Mouse (Mus musculus): ENCODE data around the gene Ttc13. TPM values are rescaled to one million over a fixed set of nuclear protein-coding genes. Genes with fewer than 3 reads are reported as not detected.

The Ttc13 gene
- polyA plus RNA-seq, 1 experiment, result 39.1 TPM

DNA sequence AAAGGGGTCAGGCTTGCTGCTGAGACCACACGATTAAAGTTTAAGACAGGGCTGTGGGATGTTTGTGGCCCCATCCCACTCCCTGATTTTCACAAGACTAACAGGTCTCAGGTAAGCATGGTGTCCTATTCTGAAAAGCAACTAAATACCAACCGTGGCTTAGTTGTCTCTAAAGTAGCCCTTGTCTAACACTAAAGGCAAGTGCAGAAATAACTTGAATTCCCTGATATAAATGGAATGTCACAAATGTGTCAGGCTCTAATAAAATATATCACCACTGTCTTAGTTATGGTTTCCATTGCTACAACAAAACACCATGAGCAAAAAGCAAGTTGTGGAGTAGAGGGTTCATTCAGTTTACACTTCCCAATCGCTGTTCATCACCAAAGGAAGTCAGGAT lies 57.4 kb downstream of the Ttc13 start:
- TF ChIP-seq POLR2A (IDR thresholded peaks at IDR 0.05; ENCODE audit: borderline replicate concordance, insufficient read depth, low read length) (no peak), CTCF (IDR thresholded peaks at IDR 0.05; ENCODE audit: borderline replicate concordance, insufficient read depth, low read depth, low read length) (no peak)
- no peak for DNase-seq
- Histone ChIP-seq H3K27ac (ENCODE audit: insufficient read depth, low read length) (no peak overlapping the region), H3K4me3 (replicated peaks; ENCODE audit: insufficient read depth, low read depth, low read length) (no peak overlapping the region), H3K27me3 (ENCODE audit: control insufficient read depth, insufficient read depth, low read length) (no peaks in the 10 kb centered on the region), H3K4me1 (ENCODE audit: control insufficient read depth, insufficient read depth, low read length) (no peaks in the 10 kb centered on the region)
- 88% methylated on average over 3 of the region's 3 CpGs for WGBS

DNA sequence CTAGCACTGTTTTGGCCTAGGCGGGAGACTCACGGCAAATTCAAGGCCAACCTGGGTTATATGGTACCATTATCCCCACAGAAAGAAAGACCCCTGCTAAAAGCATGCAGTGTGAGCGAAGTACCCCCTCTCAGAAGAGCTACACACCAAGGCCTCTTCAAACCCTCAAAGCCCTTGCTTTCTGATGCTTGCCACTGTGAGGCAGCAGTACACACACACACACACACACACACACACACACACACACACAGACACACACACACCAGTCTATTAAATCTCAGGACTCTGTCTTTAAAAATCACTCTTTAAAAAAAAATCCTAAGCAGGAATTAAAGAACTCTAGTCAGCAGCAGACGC lies 57.9 kb downstream of the Ttc13 start:
- H3K27me3 ChIP-seq (ENCODE audit: control insufficient read depth, insufficient read depth, low read length), result no peaks in the 10 kb centered on the region
- no peak for TF ChIP-seq POLR2A (IDR thresholded peaks at IDR 0.05; ENCODE audit: borderline replicate concordance, insufficient read depth, low read length)
- TF ChIP-seq CTCF (IDR thresholded peaks at IDR 0.05; ENCODE audit: borderline replicate concordance, insufficient read depth, low read depth, low read length), result no peak
- no peaks in the 10 kb centered on the region for H3K4me1 ChIP-seq (ENCODE audit: control insufficient read depth, insufficient read depth, low read length)
- H3K27ac ChIP-seq (ENCODE audit: insufficient read depth, low read length), result no peak overlapping the region
- H3K4me3 ChIP-seq (replicated peaks; ENCODE audit: insufficient read depth, low read depth, low read length), result no peak overlapping the region
- no peak for DNase-seq
- 57% methylated on average over 4 of the region's 4 CpGs for WGBS

DNA sequence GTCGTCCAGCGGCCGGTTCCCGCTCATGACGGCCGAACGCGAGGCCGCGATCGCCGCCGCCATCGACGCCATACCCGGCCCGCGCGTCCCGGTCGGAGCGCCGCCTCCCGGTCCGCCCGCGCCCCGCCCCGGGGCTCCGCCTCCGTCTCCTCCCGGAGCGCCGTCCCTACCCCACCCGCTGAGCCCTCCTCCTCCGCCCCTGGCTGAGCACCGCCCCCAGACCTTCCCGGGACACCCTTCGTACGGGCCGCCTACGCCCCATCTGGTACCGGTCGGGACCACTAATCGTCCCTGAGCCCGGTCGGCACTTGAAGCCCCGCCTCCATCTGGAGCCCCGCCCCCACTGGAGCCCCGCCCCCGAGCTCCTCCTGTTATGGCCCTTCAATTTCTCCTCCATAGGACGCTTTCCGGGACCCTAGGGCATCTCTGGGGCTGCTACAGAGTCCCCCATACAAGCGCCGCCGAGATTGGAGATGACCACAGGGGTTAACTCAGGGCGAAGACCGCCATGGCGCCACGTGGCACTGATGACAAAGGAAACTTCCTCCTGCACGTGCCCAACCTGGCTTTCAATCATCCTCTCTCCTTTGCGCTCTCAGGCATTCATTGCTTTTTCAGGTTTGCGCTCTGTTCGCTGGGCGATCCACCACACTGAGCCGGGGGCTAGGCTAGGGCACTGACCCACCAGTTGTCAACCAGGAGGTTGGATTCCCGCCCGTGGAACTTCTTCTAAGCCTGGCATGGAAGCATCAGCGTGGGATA lies 58.5 kb downstream of the Ttc13 start, which contains the start of gene 2310022B05Rik:
2310022B05Rik (minus strand) TSS at position 258 of the 762 bp plus-strand sequence.
- peak within 1 kb of the TSS; percentile 62 for H3K4me3 ChIP-seq (replicated peaks; ENCODE audit: insufficient read depth, low read depth, low read length)
- peaks cover 3% of the 10 kb centered on the region; the same call in 1 of the 2 replicates for H3K4me1 ChIP-seq (ENCODE audit: control insufficient read depth, insufficient read depth, low read length)
- DNase-seq, result peak; percentile 71 to 78
- no peaks in the 10 kb centered on the region for H3K27me3 ChIP-seq (ENCODE audit: control insufficient read depth, insufficient read depth, low read length)
- 0 out of 2 replicates have a peak, but pooled peaks have one; percentile 29 for TF ChIP-seq POLR2A (IDR thresholded peaks at IDR 0.05; ENCODE audit: borderline replicate concordance, insufficient read depth, low read length)
- TF ChIP-seq CTCF (IDR thresholded peaks at IDR 0.05; ENCODE audit: borderline replicate concordance, insufficient read depth, low read depth, low read length), result no peak
- peak within 1 kb of the TSS; percentile 33; the same call in 1 of the 2 replicates for H3K27ac ChIP-seq (ENCODE audit: insufficient read depth, low read length)
- 2% methylated on average over 63 of the region's 69 CpGs for WGBS

DNA sequence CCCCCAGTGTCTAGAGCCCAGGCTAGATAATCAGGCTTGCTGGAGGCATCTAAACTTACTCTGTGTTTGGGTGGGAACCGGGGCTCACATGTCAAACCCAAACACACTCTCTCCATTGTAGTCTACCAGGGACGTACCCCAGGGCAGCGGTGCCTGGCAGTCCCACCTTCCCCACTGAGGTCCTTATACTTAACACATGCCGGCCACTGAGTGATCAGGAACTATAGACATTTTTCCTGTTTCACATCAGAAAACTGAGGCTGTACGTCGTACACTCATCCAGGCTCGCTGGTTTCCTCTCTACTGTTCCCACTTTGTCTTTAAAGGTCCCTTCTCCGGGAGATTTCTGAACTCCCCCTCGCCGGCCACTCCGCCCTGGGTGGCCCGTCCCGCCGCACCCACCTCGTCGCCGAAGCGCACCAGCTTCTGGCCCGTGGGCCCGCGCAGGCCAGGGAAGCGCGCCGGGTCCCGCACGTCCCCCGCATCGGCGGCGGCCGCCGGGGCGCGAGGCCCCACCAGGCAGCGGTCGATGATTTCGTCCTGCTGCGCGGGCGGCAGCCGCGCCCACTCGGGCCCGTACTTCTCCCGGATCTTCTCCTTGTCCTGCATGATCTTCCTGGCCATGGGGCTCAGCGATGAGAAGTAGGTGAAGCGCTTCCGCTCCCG lies 59.2 kb downstream of the Ttc13 start:
- H3K27ac ChIP-seq (ENCODE audit: insufficient read depth, low read length), result peak overlapping the region; percentile 25; the same call in 1 of the 2 replicates
- no peak for DNase-seq
- TF ChIP-seq CTCF (IDR thresholded peaks at IDR 0.05; ENCODE audit: borderline replicate concordance, insufficient read depth, low read depth, low read length) (no peak), POLR2A (IDR thresholded peaks at IDR 0.05; ENCODE audit: borderline replicate concordance, insufficient read depth, low read length) (no peak)
- under 1% methylated on average over 49 of the region's 49 CpGs for whole genome bisulfite sequencing
- H3K4me1 ChIP-seq (ENCODE audit: control insufficient read depth, insufficient read depth, low read length), result peaks cover 6% of the 10 kb centered on the region; the same call in 1 of the 2 replicates
- H3K27me3 ChIP-seq (ENCODE audit: control insufficient read depth, insufficient read depth, low read length), result no peaks in the 10 kb centered on the region
- H3K4me3 ChIP-seq (replicated peaks; ENCODE audit: insufficient read depth, low read depth, low read length), result peak overlapping the region; percentile 62

DNA sequence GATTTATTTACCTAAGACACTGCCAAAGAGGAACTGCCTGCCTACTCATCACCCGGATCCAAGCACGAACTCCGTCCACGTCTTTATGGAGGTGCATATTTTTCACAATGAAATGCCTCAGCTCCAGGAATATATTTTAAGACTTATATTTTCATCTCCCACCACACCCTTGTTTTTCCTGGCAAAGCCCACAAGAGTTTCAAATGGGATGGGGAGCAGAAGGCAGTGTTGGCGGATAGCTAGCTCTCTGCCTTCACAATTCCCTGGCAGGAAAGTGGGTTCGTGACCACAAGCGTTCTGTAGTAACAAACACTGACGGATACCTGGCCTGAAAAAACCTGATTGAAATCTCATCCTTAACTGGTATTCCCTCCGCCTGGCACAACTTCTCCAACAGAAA lies 60.0 kb downstream of the Ttc13 start:
- peak overlapping the region; percentile 40 for H3K4me3 ChIP-seq (replicated peaks; ENCODE audit: insufficient read depth, low read depth, low read length)
- H3K27ac ChIP-seq (ENCODE audit: insufficient read depth, low read length), result peak overlapping the region; percentile 33; the same call in 1 of the 2 replicates
- no peak for DNase-seq
- peaks cover 6% of the 10 kb centered on the region; the same call in 1 of the 2 replicates for H3K4me1 ChIP-seq (ENCODE audit: control insufficient read depth, insufficient read depth, low read length)
- TF ChIP-seq POLR2A (IDR thresholded peaks at IDR 0.05; ENCODE audit: borderline replicate concordance, insufficient read depth, low read length), result no peak
- no peaks in the 10 kb centered on the region for H3K27me3 ChIP-seq (ENCODE audit: control insufficient read depth, insufficient read depth, low read length)
- 46% methylated on average over 9 of the region's 9 CpGs for WGBS

DNA sequence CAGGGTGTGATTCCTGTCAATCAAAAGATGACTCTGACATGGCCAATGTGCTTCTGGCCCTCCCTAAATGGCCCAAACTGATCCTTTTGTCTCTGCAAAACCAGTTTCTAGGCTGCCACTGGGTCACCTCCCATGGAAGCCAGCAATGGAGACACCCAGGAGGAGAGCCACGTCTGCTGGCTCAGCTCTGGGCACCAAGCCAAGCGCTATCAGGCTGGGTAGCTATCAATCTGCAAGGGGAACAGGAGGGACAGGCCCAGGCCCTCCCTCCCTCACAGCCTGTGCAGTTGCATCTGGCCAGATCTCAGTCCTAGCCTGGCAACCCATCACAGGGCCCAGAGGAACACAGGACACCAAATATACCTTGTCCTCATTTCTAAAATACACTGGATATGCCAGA lies 63.4 kb downstream of the Ttc13 start:
- 4% methylated on average over 2 of the region's 2 CpGs for WGBS
- Histone ChIP-seq H3K4me1 (ENCODE audit: control insufficient read depth, insufficient read depth, low read length) (peaks cover 12% of the 10 kb centered on the region), H3K4me3 (replicated peaks; ENCODE audit: insufficient read depth, low read depth, low read length) (no peak overlapping the region), H3K27ac (ENCODE audit: insufficient read depth, low read length) (no peak overlapping the region), H3K27me3 (ENCODE audit: control insufficient read depth, insufficient read depth, low read length) (no peaks in the 10 kb centered on the region)
- no peak for TF ChIP-seq CTCF (IDR thresholded peaks at IDR 0.05; ENCODE audit: borderline replicate concordance, insufficient read depth, low read depth, low read length)
- TF ChIP-seq POLR2A (IDR thresholded peaks at IDR 0.05; ENCODE audit: borderline replicate concordance, insufficient read depth, low read length), result no peak
- DNase-seq, result peak; percentile 42 to 54

DNA sequence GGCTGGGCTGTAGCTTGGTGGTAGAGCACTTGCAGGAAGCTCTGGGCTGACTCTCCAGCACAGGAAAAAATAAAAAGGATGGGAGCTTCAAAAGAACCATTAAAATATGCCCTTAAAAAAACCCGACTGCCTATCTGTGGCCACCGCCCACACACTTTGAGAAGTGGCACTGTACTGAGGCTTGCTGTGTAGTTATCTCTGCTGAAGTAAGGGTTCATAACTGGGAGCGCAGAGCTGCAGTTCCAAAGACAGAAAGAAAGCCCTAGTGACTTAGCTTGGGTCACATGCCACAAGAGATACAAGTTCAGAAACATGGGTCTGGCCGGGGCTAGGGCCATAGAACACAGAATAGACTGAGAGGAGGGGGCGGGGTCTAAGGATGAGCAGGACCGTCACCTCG lies 63.8 kb downstream of the Ttc13 start:
- TF ChIP-seq POLR2A (IDR thresholded peaks at IDR 0.05; ENCODE audit: borderline replicate concordance, insufficient read depth, low read length) (no peak), CTCF (IDR thresholded peaks at IDR 0.05; ENCODE audit: borderline replicate concordance, insufficient read depth, low read depth, low read length) (no peak)
- no peak for DNase-seq
- Histone ChIP-seq H3K4me1 (ENCODE audit: control insufficient read depth, insufficient read depth, low read length) (peaks cover 14% of the 10 kb centered on the region), H3K27ac (ENCODE audit: insufficient read depth, low read length) (no peak overlapping the region), H3K27me3 (ENCODE audit: control insufficient read depth, insufficient read depth, low read length) (no peaks in the 10 kb centered on the region), H3K4me3 (replicated peaks; ENCODE audit: insufficient read depth, low read depth, low read length) (no peak overlapping the region)
- 80% methylated on average over 7 of the region's 7 CpGs for WGBS
